Mouse (Mus musculus) lung, postnatal 14 days (tissue): Measurements from ENCODE around the gene Olfr354.

Experiments
- DNase-seq: peaks from one replicate; pipeline ENCODE4 v3.0.0; 2021

Gene Olfr354

GRCm38 (mm10) chr2:36905380-36905779, at the start of gene Olfr354:
TSS of gene Olfr354 (plus strand) at chr2:36905680.
- DNase-seq, result no peak

GRCm38 (mm10) chr2:36862560-36862959, 42.9 kb upstream of the Olfr354 start, which contains the start of gene Olfr351:
TSS of gene Olfr351 (minus strand) at chr2:36862660.
- DNase-seq, result no peak

GRCm38 (mm10) chr2:36868160-36868559, 37.3 kb upstream of the Olfr354 start, which contains the start of gene Olfr352:
TSS of gene Olfr352 (plus strand) at chr2:36868460.
- no peak for DNase-seq

- no peak for DNase-seq
Measured at GRCm38 (mm10) chr2:36892836-36893235, 12.6 kb upstream of the Olfr354 start, which contains the start of gene Olfr353. TSS of gene Olfr353 (minus strand) at chr2:36892936.

GRCm38 (mm10) chr2:36897114-36897513, 8.4 kb upstream of the Olfr354 start:
- no peak for DNase-seq

GRCm38 (mm10) chr2:36928797-36929196, 23.3 kb downstream of the Olfr354 start, which contains the start of gene Olfr355:
TSS of gene Olfr355 (minus strand) at chr2:36928897.
- DNase-seq, result no peak

- no peak for DNase-seq
Measured at GRCm38 (mm10) chr2:36936821-36937220, 31.3 kb downstream of the Olfr354 start, which contains the start of gene Olfr356. TSS of gene Olfr356 (plus strand) at chr2:36937121.
